Mouse (Mus musculus): Measurements from ENCODE around the gene Tnfrsf25. TPM values are rescaled to one million over a fixed set of nuclear protein-coding genes. Genes with fewer than 3 reads are reported as not detected.

Tnfrsf25 gene
- polyA plus RNA-seq, 1 experiment from 2014 or later: 0.91 TPM

GRCm38 (mm10) chr4:152087211-152088081 is 28.3 kb upstream of the Tnfrsf25 start:
- Histone ChIP-seq H3K9ac (replicated peaks; ENCODE audit: low read depth, low read length) (peak overlapping the region; percentile 77), H3K9me3 (ENCODE audit: control insufficient read depth, low read depth, low read length) (no peaks in the 10 kb centered on the region), H3K4me1 (ENCODE audit: control insufficient read depth, insufficient read depth, low read length) (peaks cover 17% of the 10 kb centered on the region), H3K36me3 (ENCODE audit: control insufficient read depth, insufficient read depth, low read length) (peaks cover 3% of the 10 kb centered on the region; the same call in 1 of the 2 replicates), H3K27me3 (ENCODE audit: control insufficient read depth, insufficient read depth, low read length) (0 out of 2 replicates have a peak, but pooled peaks cover 2% of the 10 kb centered on the region), H3K4me2 (replicated peaks; ENCODE audit: low read depth, low read length) (peak overlapping the region; percentile 85), H3K27ac (ENCODE audit: low read length) (peak overlapping the region; percentile 44; the same call in 1 of the 2 replicates), H3K4me3 (ENCODE audit: low read depth, low read length) (peak overlapping the region; percentile 83)
- no peak; the same call in 1 of the 2 replicates for ATAC-seq (ENCODE audit: insufficient number of reproducible peaks, insufficient read depth, low FRiP score, low read depth)
- WGBS: 3% methylated on average over 12 of the region's 12 CpGs

DNA sequence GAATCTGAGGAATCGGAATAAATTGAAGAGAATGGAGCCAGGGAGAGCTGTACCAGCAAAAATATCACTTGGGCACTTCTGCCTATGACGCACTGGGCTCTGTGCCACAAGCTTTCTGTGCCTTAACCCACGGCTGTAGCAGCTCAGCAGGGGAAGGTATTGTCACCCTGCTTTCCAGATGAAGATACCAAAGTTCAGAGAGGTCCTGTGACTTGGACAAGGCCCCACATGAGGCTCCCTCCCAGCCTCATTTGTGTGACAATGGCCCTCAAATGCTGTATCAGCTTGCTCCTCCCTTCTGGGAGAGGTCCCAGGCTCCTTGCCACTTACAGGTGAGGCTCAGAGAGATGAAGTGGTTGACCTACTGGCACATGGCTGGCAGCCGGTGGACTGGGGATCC is 27.6 kb upstream of the Tnfrsf25 start:
- H3K4me2 ChIP-seq (replicated peaks; ENCODE audit: low read depth, low read length): peak overlapping the region; percentile 85
- H3K27ac ChIP-seq (ENCODE audit: low read length): no peak overlapping the region
- no peak overlapping the region for H3K9ac ChIP-seq (replicated peaks; ENCODE audit: low read depth, low read length)
- H3K9me3 ChIP-seq (ENCODE audit: control insufficient read depth, low read depth, low read length): no peaks in the 10 kb centered on the region
- 0 out of 2 replicates have a peak, but pooled peaks cover 2% of the 10 kb centered on the region for H3K27me3 ChIP-seq (ENCODE audit: control insufficient read depth, insufficient read depth, low read length)
- H3K4me3 ChIP-seq (ENCODE audit: low read depth, low read length): no peak overlapping the region
- peaks cover 3% of the 10 kb centered on the region; the same call in 1 of the 2 replicates for H3K36me3 ChIP-seq (ENCODE audit: control insufficient read depth, insufficient read depth, low read length)
- no peak for ATAC-seq (ENCODE audit: insufficient number of reproducible peaks, insufficient read depth, low FRiP score, low read depth)
- H3K4me1 ChIP-seq (ENCODE audit: control insufficient read depth, insufficient read depth, low read length): peaks cover 19% of the 10 kb centered on the region
- 48% methylated on average over 4 of the region's 4 CpGs for WGBS

GRCm38 (mm10) chr4:152088556-152089120 is 27.1 kb upstream of the Tnfrsf25 start:
- Histone ChIP-seq H3K9ac (replicated peaks; ENCODE audit: low read depth, low read length) (no peak overlapping the region), H3K9me3 (ENCODE audit: control insufficient read depth, low read depth, low read length) (no peaks in the 10 kb centered on the region), H3K4me1 (ENCODE audit: control insufficient read depth, insufficient read depth, low read length) (peaks cover 19% of the 10 kb centered on the region), H3K4me2 (replicated peaks; ENCODE audit: low read depth, low read length) (no peak overlapping the region), H3K27ac (ENCODE audit: low read length) (no peak overlapping the region), H3K4me3 (ENCODE audit: low read depth, low read length) (no peak overlapping the region), H3K36me3 (ENCODE audit: control insufficient read depth, insufficient read depth, low read length) (peaks cover 3% of the 10 kb centered on the region; the same call in 1 of the 2 replicates), H3K27me3 (ENCODE audit: control insufficient read depth, insufficient read depth, low read length) (0 out of 2 replicates have a peak, but pooled peaks cover 2% of the 10 kb centered on the region)
- no peak for ATAC-seq (ENCODE audit: insufficient number of reproducible peaks, insufficient read depth, low FRiP score, low read depth)
- WGBS: 56% methylated on average over 8 of the region's 8 CpGs

DNA sequence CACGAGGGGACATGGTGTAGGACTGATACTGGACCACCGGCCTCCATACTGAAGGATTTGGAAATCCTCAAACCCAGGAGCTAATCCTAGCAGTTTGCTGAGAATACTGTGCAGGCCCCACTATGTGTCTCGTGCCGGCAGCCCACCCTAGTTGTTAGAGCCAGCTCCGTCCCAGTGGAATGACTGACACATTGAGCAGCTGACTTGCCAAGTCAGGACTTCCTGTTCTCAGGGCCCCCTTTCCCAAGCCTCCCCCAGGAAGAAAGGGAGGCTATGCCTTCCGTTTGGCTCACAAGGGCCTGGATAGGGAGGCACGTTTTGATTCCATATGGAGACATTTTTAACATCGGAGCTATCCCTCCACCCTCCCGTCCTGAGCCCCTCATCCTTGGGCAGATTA is 25.5 kb upstream of the Tnfrsf25 start:
- no peaks in the 10 kb centered on the region for H3K9me3 ChIP-seq (ENCODE audit: control insufficient read depth, low read depth, low read length)
- no peak overlapping the region for H3K9ac ChIP-seq (replicated peaks; ENCODE audit: low read depth, low read length)
- WGBS: 83% methylated on average over 9 of the region's 9 CpGs
- no peak overlapping the region for H3K4me3 ChIP-seq (ENCODE audit: low read depth, low read length)
- H3K27ac ChIP-seq (ENCODE audit: low read length): no peak overlapping the region
- H3K36me3 ChIP-seq (ENCODE audit: control insufficient read depth, insufficient read depth, low read length): peaks cover 3% of the 10 kb centered on the region; the same call in 1 of the 2 replicates
- H3K4me2 ChIP-seq (replicated peaks; ENCODE audit: low read depth, low read length): no peak overlapping the region
- no peaks in the 10 kb centered on the region for H3K27me3 ChIP-seq (ENCODE audit: control insufficient read depth, insufficient read depth, low read length)
- no peak for ATAC-seq (ENCODE audit: insufficient number of reproducible peaks, insufficient read depth, low FRiP score, low read depth)
- H3K4me1 ChIP-seq (ENCODE audit: control insufficient read depth, insufficient read depth, low read length): peaks cover 19% of the 10 kb centered on the region

DNA sequence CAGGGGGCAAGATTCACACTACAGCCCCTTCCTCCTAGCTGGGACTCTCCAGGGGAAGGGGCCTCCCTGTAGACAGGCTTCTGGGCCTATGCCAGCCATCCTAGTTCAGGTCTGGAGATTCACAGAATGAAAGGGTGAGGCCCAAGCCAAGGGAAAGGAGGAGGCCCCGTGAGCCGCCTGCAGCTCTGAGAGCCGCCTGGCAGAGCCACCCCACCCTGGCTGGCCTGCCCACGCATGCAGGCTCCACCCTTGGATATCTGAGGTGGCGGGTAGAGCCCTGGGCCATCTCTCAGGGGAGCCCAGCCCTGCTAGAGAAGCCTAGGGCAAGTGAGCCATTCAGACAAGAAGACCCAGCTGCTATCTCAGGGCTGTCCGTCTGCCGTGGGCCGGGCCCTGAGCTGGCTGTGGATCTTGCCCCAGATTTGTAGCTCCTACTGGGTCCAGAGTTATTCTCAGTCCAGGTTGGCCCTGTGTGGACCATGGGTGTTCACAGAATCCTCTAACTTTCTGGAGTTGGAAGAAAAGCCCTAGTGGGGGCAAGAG is 22.9 kb upstream of the Tnfrsf25 start:
- no peak overlapping the region for H3K9ac ChIP-seq (replicated peaks; ENCODE audit: low read depth, low read length)
- peak overlapping the region; percentile 33; the same call in 1 of the 2 replicates for H3K27ac ChIP-seq (ENCODE audit: low read length)
- H3K27me3 ChIP-seq (ENCODE audit: control insufficient read depth, insufficient read depth, low read length): no peaks in the 10 kb centered on the region
- WGBS: 48% methylated on average over 8 of the region's 8 CpGs
- no peaks in the 10 kb centered on the region for H3K9me3 ChIP-seq (ENCODE audit: control insufficient read depth, low read depth, low read length)
- no peak overlapping the region for H3K4me3 ChIP-seq (ENCODE audit: low read depth, low read length)
- no peak overlapping the region for H3K4me2 ChIP-seq (replicated peaks; ENCODE audit: low read depth, low read length)
- peak; percentile 76; the same call in 1 of the 2 replicates for ATAC-seq (ENCODE audit: insufficient number of reproducible peaks, insufficient read depth, low FRiP score, low read depth)
- H3K36me3 ChIP-seq (ENCODE audit: control insufficient read depth, insufficient read depth, low read length): peaks cover 3% of the 10 kb centered on the region; the same call in 1 of the 2 replicates
- peaks cover 16% of the 10 kb centered on the region for H3K4me1 ChIP-seq (ENCODE audit: control insufficient read depth, insufficient read depth, low read length)

GRCm38 (mm10) chr4:152094233-152094632 is 21.5 kb upstream of the Tnfrsf25 start:
- no peak overlapping the region for H3K27ac ChIP-seq (ENCODE audit: low read length)
- H3K4me3 ChIP-seq (ENCODE audit: low read depth, low read length): no peak overlapping the region
- H3K36me3 ChIP-seq (ENCODE audit: control insufficient read depth, insufficient read depth, low read length): peaks cover 3% of the 10 kb centered on the region; the same call in 1 of the 2 replicates
- H3K9ac ChIP-seq (replicated peaks; ENCODE audit: low read depth, low read length): no peak overlapping the region
- no peak for ATAC-seq (ENCODE audit: insufficient number of reproducible peaks, insufficient read depth, low FRiP score, low read depth)
- 87% methylated on average over 12 of the region's 12 CpGs for WGBS
- peaks cover 14% of the 10 kb centered on the region; the same call in 1 of the 2 replicates for H3K4me1 ChIP-seq (ENCODE audit: control insufficient read depth, insufficient read depth, low read length)
- no peaks in the 10 kb centered on the region for H3K9me3 ChIP-seq (ENCODE audit: control insufficient read depth, low read depth, low read length)
- no peaks in the 10 kb centered on the region for H3K27me3 ChIP-seq (ENCODE audit: control insufficient read depth, insufficient read depth, low read length)
- H3K4me2 ChIP-seq (replicated peaks; ENCODE audit: low read depth, low read length): no peak overlapping the region

- no peaks in the 10 kb centered on the region for H3K9me3 ChIP-seq (ENCODE audit: control insufficient read depth, low read depth, low read length)
- whole genome bisulfite sequencing: 30% methylated on average over 27 of the region's 27 CpGs
- no peaks in the 10 kb centered on the region for H3K36me3 ChIP-seq (ENCODE audit: control insufficient read depth, insufficient read depth, low read length)
- H3K27me3 ChIP-seq (ENCODE audit: control insufficient read depth, insufficient read depth, low read length): no peaks in the 10 kb centered on the region
- H3K9ac ChIP-seq (replicated peaks; ENCODE audit: low read depth, low read length): no peak overlapping the region
- H3K4me3 ChIP-seq (ENCODE audit: low read depth, low read length): peak overlapping the region; percentile 3; the same call in 1 of the 2 replicates
- H3K27ac ChIP-seq (ENCODE audit: low read length): peak overlapping the region; percentile 52; the same call in 1 of the 2 replicates
- peaks cover 16% of the 10 kb centered on the region; the same call in 1 of the 2 replicates for H3K4me1 ChIP-seq (ENCODE audit: control insufficient read depth, insufficient read depth, low read length)
- no peak for ATAC-seq (ENCODE audit: insufficient number of reproducible peaks, insufficient read depth, low FRiP score, low read depth)
- 0 out of 2 replicates have a peak overlapping the region, but pooled peaks have one; percentile 5 for H3K4me2 ChIP-seq (replicated peaks; ENCODE audit: low read depth, low read length)
These were observed 19.5 kb upstream of the Tnfrsf25 start for GRCm38 (mm10) chr4:152095937-152096910.

All from stomach, embryonic 14.5 days (tissue).